Mouse (Mus musculus) lung, postnatal 0 days (tissue): Measurements from ENCODE around the gene Pros1.

Source experiments
- CTCF ChIP-seq: IDR thresholded peaks from 2 replicates; pipeline ENCODE4 v1.5.1; 2016; ENCODE audit warnings: antibody characterized with exemption, mild to moderate bottlenecking
- EP300 ChIP-seq: IDR thresholded peaks from 2 replicates; pipeline ENCODE4 v1.6.1; 2016; ENCODE audit warnings: antibody characterized with exemption, mild to moderate bottlenecking, control low read depth

DNA sequence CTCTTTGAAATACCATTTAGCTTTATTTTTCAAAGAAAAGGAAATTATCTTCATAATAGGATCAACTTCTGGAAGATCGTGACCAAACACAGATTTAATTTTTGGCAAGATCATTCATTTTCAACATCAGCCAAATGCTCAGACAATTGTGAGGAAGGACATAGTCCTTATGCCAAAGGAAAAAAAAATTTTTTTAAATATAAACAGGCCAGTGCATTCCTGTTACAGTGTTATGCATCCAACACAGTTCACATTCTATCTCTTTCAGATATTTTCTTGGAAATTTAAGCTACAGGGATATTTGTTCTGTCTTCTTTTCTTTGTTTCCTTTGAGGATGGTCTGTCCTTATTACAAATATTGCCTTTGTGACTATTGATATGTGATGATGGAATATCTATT is 57.3 kb downstream of the Pros1 start:
- TF ChIP-seq CTCF (no peak), EP300 (no peak)
